ENCODE assay signal across 17 mouse cellular contexts in genomic region chr7:116483782-116484181, GRCm38 (mm10). TPM values are rescaled to one million over a fixed set of nuclear protein-coding genes. Genes with fewer than 3 reads are reported as not detected.
DNase-seq lines count a peak whose midpoint lies in the region; ATAC-seq and TF ChIP-seq lines count a peak whose summit lies in the region.
"Had no signal": no experiment of that assay in that cellular context is flagged by ENCODE, and none has a peak within 500 bp of the region (broad histone marks: within the 10 kb centered on the region; RNA-seq: fewer than 3 reads in every experiment).

No protein-coding gene starts in this region.

- no peak overlapping the region for H3K9ac ChIP-seq in heart, embryonic 12.5 days
- no peak overlapping the region for H3K9ac ChIP-seq in heart, adult 2 months (ENCODE audit: low read depth, low read length)
- no peak overlapping the region for H3K9ac ChIP-seq in heart, embryonic 16.5 days (ENCODE audit: low read length)
- no peak overlapping the region for H3K9ac ChIP-seq in CH12.LX (ENCODE audit: insufficient read depth, low read depth)
- H3K9ac ChIP-seq: embryonic facial prominence, embryonic 15.5 days; forebrain, embryonic 15.5 days; hindbrain, embryonic 12.5 days had no signal

- WGBS in heart, embryonic 12.5 days: 34% methylated on average over 5 of the region's 5 CpGs
- WGBS in heart, adult 2 months: 44% methylated on average over 5 of the region's 5 CpGs
- WGBS in heart, embryonic 16.5 days: 33% methylated on average over 5 of the region's 5 CpGs

- peak overlapping the region; percentile 38; the same call in 1 of the 2 replicates for H3K4me2 ChIP-seq in heart, embryonic 12.5 days
- peak overlapping the region; percentile 29 for H3K4me2 ChIP-seq in heart, embryonic 16.5 days (ENCODE audit: low read depth, low read length)
- peak overlapping the region; percentile 4; the same call in 1 of the 2 replicates for H3K4me2 ChIP-seq in CH12.LX (ENCODE audit: insufficient read depth, low read depth, poor library complexity, severe bottlenecking)
- H3K4me2 ChIP-seq: embryonic facial prominence, embryonic 15.5 days; forebrain, embryonic 15.5 days; hindbrain, embryonic 12.5 days had no signal

- H3K4me1 ChIP-seq in heart, embryonic 12.5 days (replicated peaks): peaks cover 17% of the 10 kb centered on the region
- 0 out of 2 replicates have a peak, but pooled peaks cover 2% of the 10 kb centered on the region for H3K4me1 ChIP-seq in heart, adult 2 months (ENCODE audit: control insufficient read depth, insufficient read depth, low read length)
- H3K4me1 ChIP-seq in heart, embryonic 16.5 days (ENCODE audit: control insufficient read depth, insufficient read depth, low read length): peaks cover 7% of the 10 kb centered on the region
- H3K4me1 ChIP-seq in CH12.LX (ENCODE audit: control insufficient read depth in 1 of 2, insufficient read depth in 2 of 2): peaks cover 3 to 8% of the 10 kb centered on the region in 2 experiments
- H3K4me1 ChIP-seq: embryonic facial prominence, embryonic 15.5 days; forebrain, embryonic 15.5 days; hindbrain, embryonic 12.5 days had no signal

- H3K27me3 ChIP-seq in heart, embryonic 12.5 days (replicated peaks): no peaks in the 10 kb centered on the region
- H3K27me3 ChIP-seq in heart, adult 2 months (ENCODE audit: control insufficient read depth, insufficient read depth, low read length): no peaks in the 10 kb centered on the region
- H3K27me3 ChIP-seq in heart, embryonic 16.5 days (ENCODE audit: control insufficient read depth, insufficient read depth, low read length): no peaks in the 10 kb centered on the region
- peaks cover 5% of the 10 kb centered on the region for H3K27me3 ChIP-seq in CH12.LX (replicated peaks)
- H3K27me3 ChIP-seq: embryonic facial prominence, embryonic 15.5 days; forebrain, embryonic 15.5 days; hindbrain, embryonic 12.5 days had no signal

- no peak for TF ChIP-seq POLR2A in heart, adult 2 months (IDR thresholded peaks at IDR 0.05; ENCODE audit: insufficient read depth, low read depth, low read length)
- no peak for TF ChIP-seq POLR2A in CH12.LX (IDR thresholded peaks at IDR 0.05; ENCODE audit: low read depth, low read length)

- TF ChIP-seq CTCF in heart, adult 2 months (IDR thresholded peaks at IDR 0.05): no peak
- no peak for TF ChIP-seq CTCF in CH12.LX (conservative IDR thresholded peaks at IDR 0.05 in 1 of 2, IDR thresholded peaks at IDR 0.05 in 1 of 2; ENCODE audit: low read depth in 2 of 2, low read length in 2 of 2)

- ATAC-seq in heart, embryonic 12.5 days (ENCODE audit: insufficient number of reproducible peaks, low FRiP score): no peak
- ATAC-seq in heart, embryonic 16.5 days (replicated peaks; ENCODE audit: extremely low read depth, insufficient read depth, low FRiP score): no peak
- ATAC-seq in granulocyte monocyte progenitor cell, adult 5-6 weeks (replicated peaks; ENCODE audit: poor library complexity, severe bottlenecking): 0 out of 2 replicates have a peak, but pooled peaks have one; percentile 15
- ATAC-seq: forebrain, embryonic 15.5 days; hindbrain, postnatal 0 days had no signal

- in situ Hi-C loops in CH12.LX (cut with MboI; ENCODE audit: low pct_ligation_motif_present, low pct_unique_long_range_greater_than_20kb, low sequenced_read_pairs): no loop called here

- dilution Hi-C loops in CH12.LX (cut with MboI; ENCODE audit: extremely low pct_ligation_motif_present, extremely low pct_unique_long_range_greater_than_20kb, low sequenced_read_pairs): no loop called here

- TF ChIP-seq RAD21 in CH12.LX (IDR thresholded peaks at IDR 0.05; ENCODE audit: low read depth, low read length): no peak

- no peaks in the 10 kb centered on the region for H3K79me2 ChIP-seq in heart, adult 2 months (replicated peaks; ENCODE audit: control insufficient read depth, insufficient read depth, low read length)
- no peaks in the 10 kb centered on the region for H3K79me2 ChIP-seq in CH12.LX (replicated peaks; ENCODE audit: control insufficient read depth, extremely low read depth, insufficient read depth, poor library complexity, severe bottlenecking)

- H3K4me3 ChIP-seq in heart, embryonic 12.5 days: no peak overlapping the region
- H3K4me3 ChIP-seq in heart, adult 2 months: no peak overlapping the region
- H3K4me3 ChIP-seq in heart, embryonic 16.5 days (ENCODE audit: low read length): no peak overlapping the region
- H3K4me3 ChIP-seq in CH12.LX (replicated peaks in 1 of 3; ENCODE audit: low read depth in 2 of 3, low read length in 2 of 3, poor library complexity in 1 of 3): no peak overlapping the region
- H3K4me3 ChIP-seq: embryonic facial prominence, embryonic 15.5 days; erythroblast, embryonic 14.5 days; forebrain, embryonic 15.5 days; hindbrain, embryonic 12.5 days had no signal

- intact Hi-C loops in heart, adult 2 months (cut with DNase I): no loop called here
- intact Hi-C loops in heart, postnatal 36 days (cut with DNase I): no loop called here

- DNase-seq in heart, adult 2 months: no peak
- DNase-seq in heart, postnatal 36 days: no peak
- DNase-seq in CH12.LX (ENCODE audit: extremely low read depth): no peak
- DNase-seq in embryo, embryonic 10.5 days (ENCODE audit: low spot score): no peak
- DNase-seq: adrenal gland, adult 2 months; adrenal gland, postnatal 25 days; embryo, embryonic 11 days; gastrocnemius, postnatal 36 days; heart, postnatal 14 days had no signal

- no peaks in the 10 kb centered on the region for H3K36me3 ChIP-seq in heart, embryonic 12.5 days
- H3K36me3 ChIP-seq in heart, adult 2 months (ENCODE audit: control insufficient read depth, insufficient read depth, low read length): no peaks in the 10 kb centered on the region
- no peaks in the 10 kb centered on the region for H3K36me3 ChIP-seq in heart, embryonic 16.5 days (ENCODE audit: control insufficient read depth, insufficient read depth)
- H3K36me3 ChIP-seq in CH12.LX (replicated peaks in 1 of 2; ENCODE audit: control insufficient read depth in 1 of 2, insufficient read depth in 1 of 2, low read length in 1 of 2): no peaks in the 10 kb centered on the region
- H3K36me3 ChIP-seq: embryonic facial prominence, embryonic 15.5 days; forebrain, embryonic 15.5 days; hindbrain, embryonic 12.5 days had no signal

- no peak for TF ChIP-seq EP300 in heart, adult 2 months (IDR thresholded peaks at IDR 0.05; ENCODE audit: insufficient read depth, low read depth, low read length)
- no peak for TF ChIP-seq EP300 in CH12.LX (IDR thresholded peaks at IDR 0.05; ENCODE audit: low read length)

- no peaks in the 10 kb centered on the region for H3K9me3 ChIP-seq in heart, embryonic 12.5 days (replicated peaks)
- H3K9me3 ChIP-seq in heart, embryonic 16.5 days (replicated peaks; ENCODE audit: control insufficient read depth, low read length): no peaks in the 10 kb centered on the region
- peaks cover 4% of the 10 kb centered on the region for H3K9me3 ChIP-seq in CH12.LX (replicated peaks; ENCODE audit: low read length)
- H3K9me3 ChIP-seq: embryonic facial prominence, embryonic 15.5 days; forebrain, embryonic 15.5 days; hindbrain, embryonic 12.5 days had no signal

- no peak overlapping the region for H3K27ac ChIP-seq in heart, embryonic 12.5 days (ENCODE audit: poor library complexity, severe bottlenecking)
- no peak overlapping the region for H3K27ac ChIP-seq in heart, adult 2 months
- H3K27ac ChIP-seq in heart, embryonic 16.5 days (ENCODE audit: low read length): no peak overlapping the region
- H3K27ac ChIP-seq in CH12.LX (ENCODE audit: insufficient read depth, low read depth): no peak overlapping the region
- H3K27ac ChIP-seq: embryonic facial prominence, embryonic 15.5 days; forebrain, embryonic 15.5 days; hindbrain, embryonic 12.5 days; hindbrain, postnatal 0 days had no signal

TF ChIP-seq in CH12.LX, 34 proteins besides CTCF, POLR2A, EP300 and RAD21:
- TF ChIP-seq ETS1 (conservative IDR thresholded peaks at IDR 0.05; ENCODE audit: low read depth, low read length) (no peak), BHLHE40 (IDR thresholded peaks at IDR 0.05; ENCODE audit: low read depth, low read length) (no peak), NRF1 (IDR thresholded peaks at IDR 0.05; ENCODE audit: low read depth, low read length) (no peak), ZC3H11A (IDR thresholded peaks at IDR 0.05; ENCODE audit: low read depth, low read length) (no peak), USF2 (conservative IDR thresholded peaks at IDR 0.05; ENCODE audit: low read depth, low read length) (no peak), SIN3A (IDR thresholded peaks at IDR 0.05; ENCODE audit: low read length) (no peak), TCF12 (IDR thresholded peaks at IDR 0.05; ENCODE audit: low read depth, low read length) (no peak), TBP (conservative IDR thresholded peaks at IDR 0.05; ENCODE audit: low read depth, low read length) (no peak), GABPA (IDR thresholded peaks at IDR 0.05; ENCODE audit: insufficient replicate concordance, low read depth, low read length) (no peak), E2F4 (IDR thresholded peaks at IDR 0.05; ENCODE audit: insufficient replicate concordance, low read depth, low read length) (no peak), IRF4 (IDR thresholded peaks at IDR 0.05; ENCODE audit: low read depth, low read length) (no peak)

RNA-seq across cellular contexts. Expression of gene Nucb2, which starts 20.4 kb away (rescaled TPM):
- 5.7 and 7.4 TPM in 2 replicates for polyA plus RNA-seq in heart, embryonic 12.5 days (2016; fragmentation: Nextera tagmentation; extraction: Ambion mirVana)
- 1 to 10 TPM; 6.9 to 7.3 TPM for total RNA-seq in heart, adult 2 months (2021)
- polyA plus RNA-seq in heart, adult 2 months (2012; rRNA removed): 1.8 and 2.3 TPM in 2 replicates
- polyA plus RNA-seq in heart, embryonic 16.5 days (2015; fragmentation: Nextera tagmentation; extraction: Ambion mirVana): 7.8 and 8.4 TPM in 2 replicates
- total RNA-seq in heart, postnatal 36 days (2021): 1 to 10 TPM; 8.0 to 8.1 TPM
- total RNA-seq in CH12.LX (2012; rRNA removed) (11.5 and 12.8 TPM in 2 replicates), CH12.LX (2014; rRNA removed) (20.0 and 22.0 TPM in 2 replicates)
- polyA plus RNA-seq in CH12.LX (2012; ENCODE audit: insufficient read length, low read depth): 25.2 and 29.4 TPM in 2 replicates
- 39.3 and 55.1 TPM in 2 replicates for total RNA-seq in granulocyte monocyte progenitor cell, adult 5-6 weeks (2014; fragmentation: Nextera tagmentation)
- total RNA-seq in granulocyte monocyte progenitor cell, adult 5-6 weeks (2017): 87.7 and 106 TPM in 2 replicates
- polyA plus RNA-seq: erythroblast, embryonic 14.5 days had no signal

RNA-seq across cellular contexts. Expression of gene Pik3c2a, which starts 40.5 kb away (rescaled TPM):
- 20.5 and 26.3 TPM in 2 replicates for polyA plus RNA-seq in heart, embryonic 12.5 days (2016; fragmentation: Nextera tagmentation; extraction: Ambion mirVana)
- 10 to 100 TPM; 13.4 to 16.3 TPM for total RNA-seq in heart, adult 2 months (2021)
- polyA plus RNA-seq in heart, adult 2 months (2012; rRNA removed): 2.5 and 5.0 TPM in 2 replicates
- polyA plus RNA-seq in heart, embryonic 16.5 days (2015; fragmentation: Nextera tagmentation; extraction: Ambion mirVana): 14.3 and 15.6 TPM in 2 replicates
- total RNA-seq in heart, postnatal 36 days (2021): 10 to 100 TPM; 16.3 to 16.9 TPM
- total RNA-seq in CH12.LX (2012; rRNA removed): 13.9 and 14.3 TPM in 2 replicates
- total RNA-seq in CH12.LX (2014; rRNA removed): 35.3 and 42.4 TPM in 2 replicates
- polyA plus RNA-seq in CH12.LX (2012; ENCODE audit: insufficient read length, low read depth): 9.2 and 10.9 TPM in 2 replicates
- total RNA-seq in granulocyte monocyte progenitor cell, adult 5-6 weeks (2014; fragmentation: Nextera tagmentation): 13.2 and 24.8 TPM in 2 replicates
- 12.8 and 13.8 TPM in 2 replicates for total RNA-seq in granulocyte monocyte progenitor cell, adult 5-6 weeks (2017)
- polyA plus RNA-seq: erythroblast, embryonic 14.5 days had no signal
